Mouse (Mus musculus) gastrocnemius, postnatal 10 days (tissue): ENCODE data around the gene Zfp638. TPM values are rescaled to one million over a fixed set of nuclear protein-coding genes. Genes with fewer than 3 reads are reported as not detected.
"Not testable (repeated sequence)": the region's sequence is repeated elsewhere in the genome, so short reads cannot be mapped to it uniquely, and the experiment has no call there.

Experiments
- DNase-seq: peaks from one replicate; pipeline ENCODE4 v3.0.0; 2021; ENCODE audit warnings: mixed read lengths
- long read RNA-seq, 2 experiments: library from polyadenylated mRNA; stranded (forward); transcript quantifications; one replicate each; pipeline ENCODE4 v2.0.0; 2021
- total RNA-seq, 2 experiments: library from RNA; stranded (reverse); gene quantifications; 2 replicates each; pipeline ENCODE4 v1.2.3; 2021

The Zfp638 gene
- 10 to 100 TPM; 40.3 to 62.3 TPM for total RNA-seq
- long read RNA-seq, experiment 1, full-length matches to known transcripts: 1 of 22 reads
- long read RNA-seq, experiment 1, partial matches to known transcripts: 8 of 22 reads
- long read RNA-seq, experiment 1, other reads (novel, unspliced or antisense): 13 of 22 reads
- long read RNA-seq, experiment 2, partial matches to known transcripts: 2 of 13 reads
- long read RNA-seq, experiment 2, other reads (novel, unspliced or antisense): 10 of 13 reads

DNA sequence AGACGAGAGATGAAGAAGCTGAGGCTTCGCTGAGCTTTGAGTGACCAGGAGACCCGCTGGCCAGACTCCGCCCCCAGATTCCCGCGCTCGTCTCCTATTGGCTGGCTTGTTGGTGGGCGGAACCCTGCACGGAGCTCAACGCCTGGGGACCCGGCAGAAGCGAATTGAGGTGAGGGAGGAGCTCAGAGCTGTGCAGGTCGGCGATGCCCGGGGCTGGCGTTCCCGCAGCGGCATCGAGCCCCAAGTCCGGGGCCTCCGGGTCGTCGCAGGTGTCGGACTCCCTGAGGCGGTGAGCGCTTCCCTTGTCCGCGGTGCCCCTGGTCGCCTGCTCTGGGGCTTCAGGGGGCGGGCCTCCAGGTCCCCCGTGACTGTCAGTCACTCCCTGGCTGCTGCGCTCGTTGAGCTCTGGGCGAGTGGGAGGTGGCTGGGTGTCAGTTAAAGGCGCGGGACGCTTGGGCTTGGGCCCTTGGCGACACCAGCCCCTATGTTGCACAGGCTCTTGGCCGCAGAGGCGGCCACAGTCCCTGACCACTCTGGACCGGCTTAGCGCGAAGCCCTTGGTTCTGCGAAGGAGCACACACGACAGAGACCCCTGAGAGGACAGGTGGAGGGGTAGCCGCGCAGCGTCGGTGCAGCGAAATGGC, at the start of gene Zfp638:
Gene Zfp638 (plus strand): TSS at position 156 of the 644 bp plus-strand sequence.
- DNase-seq: peak; percentile 90

DNA sequence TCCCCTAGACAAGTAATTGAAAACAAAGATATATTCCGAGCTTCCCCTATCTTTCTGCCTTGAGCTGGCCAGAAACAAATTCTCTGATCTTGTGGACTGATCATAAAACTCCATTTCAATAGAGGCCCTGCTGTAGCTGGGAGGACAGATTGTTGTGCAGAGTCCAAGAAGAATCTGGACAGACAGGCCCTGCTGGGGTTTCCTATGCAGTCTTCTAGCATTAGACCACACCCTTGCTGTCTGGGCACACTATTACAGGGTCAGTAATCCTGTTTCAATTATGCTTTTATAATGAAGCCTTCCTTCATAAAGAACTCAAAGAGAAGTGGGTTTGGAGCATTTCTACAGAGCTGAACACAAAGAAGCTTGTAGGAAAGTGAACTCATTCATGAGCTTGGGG, 47.9 kb upstream of the Zfp638 start:
- DNase-seq: no peak

DNA sequence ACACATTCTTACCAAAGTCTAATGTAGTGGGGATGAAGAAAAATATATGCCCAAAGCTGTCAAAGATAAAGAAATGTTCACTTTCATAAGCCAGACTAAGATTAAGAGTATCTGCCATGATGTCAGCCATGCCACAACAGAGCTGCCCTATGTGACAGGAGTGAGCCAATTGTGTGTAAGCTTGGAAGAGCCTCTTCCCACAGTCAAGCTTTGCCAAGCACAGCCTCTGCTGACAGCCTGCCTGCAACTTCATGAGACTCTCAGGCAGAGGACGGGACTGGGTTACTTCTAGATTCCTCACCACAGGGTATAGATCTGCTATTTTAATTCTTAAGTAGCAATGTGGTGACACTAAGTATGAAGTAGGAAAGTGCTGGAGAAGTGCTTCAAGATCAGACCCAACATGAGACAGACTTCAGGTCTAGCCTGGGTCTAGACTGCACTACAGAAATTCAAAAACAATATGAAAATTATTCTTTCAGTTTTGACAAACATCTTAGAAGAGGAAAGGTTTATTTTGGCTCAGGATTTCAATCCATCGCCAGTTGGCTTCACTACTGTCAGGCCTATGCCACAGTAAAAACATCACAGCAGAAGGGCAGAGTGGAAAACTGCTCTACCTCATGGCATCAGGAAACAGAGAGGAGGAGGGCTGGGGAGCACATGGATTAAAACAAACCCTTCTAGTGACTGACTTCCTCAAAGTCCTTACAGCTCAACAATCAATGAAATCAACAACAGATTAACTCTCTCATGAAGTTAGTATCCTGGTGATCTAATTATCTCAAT, 46.0 kb upstream of the Zfp638 start:
- no peak for DNase-seq

DNA sequence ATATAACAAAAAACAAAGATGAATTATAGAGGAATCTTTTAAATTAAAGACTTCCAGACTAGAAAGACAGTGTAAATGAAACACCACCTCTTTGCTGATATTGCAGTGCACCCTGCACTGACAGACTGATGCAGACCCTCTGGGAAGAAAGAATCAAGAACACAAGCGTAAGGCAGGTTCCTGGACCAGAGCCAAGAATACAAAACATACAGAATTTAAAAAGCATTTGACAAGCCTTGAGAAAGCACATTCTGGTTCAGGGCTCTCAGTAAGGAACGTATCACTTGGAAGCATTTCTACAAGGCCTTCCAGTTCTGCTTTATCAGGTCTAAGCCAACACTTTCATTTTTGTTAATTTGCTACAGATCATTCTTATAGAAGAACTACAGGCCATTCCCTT, 45.1 kb upstream of the Zfp638 start:
- DNase-seq: no peak

DNA sequence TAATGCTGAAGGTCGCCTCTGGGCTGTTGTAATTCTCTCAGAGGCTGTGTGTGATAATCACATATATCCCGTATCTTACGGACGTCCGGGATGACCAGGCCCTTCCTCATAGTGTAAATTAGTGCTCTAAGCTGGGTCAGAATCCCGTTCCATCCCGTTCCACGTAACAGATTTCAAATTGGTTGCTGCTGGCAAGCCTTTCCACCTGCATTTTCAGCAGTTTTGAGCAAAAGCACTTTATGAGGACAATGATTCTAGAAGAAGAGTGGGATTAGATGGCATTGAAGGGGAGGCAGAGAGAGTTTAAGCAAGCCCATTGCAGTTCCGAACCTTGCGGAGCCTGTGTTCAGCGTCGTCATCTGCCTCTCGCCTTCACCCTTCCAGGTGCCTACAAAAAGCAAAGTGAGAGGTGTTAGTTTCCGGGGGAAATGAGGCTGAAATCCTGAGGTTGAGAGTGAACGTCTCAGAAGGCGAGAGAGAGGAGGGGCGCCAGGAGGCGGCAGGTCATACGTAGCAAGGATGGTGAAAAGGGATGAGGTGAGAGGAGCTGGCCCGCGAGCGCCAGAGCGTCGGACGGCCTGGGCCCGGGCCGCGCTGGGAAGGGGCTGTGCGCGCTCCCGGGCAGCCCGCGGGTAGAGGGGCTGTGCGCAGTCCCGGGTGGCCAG, 35.8 kb upstream of the Zfp638 start:
- no peak for DNase-seq

DNA sequence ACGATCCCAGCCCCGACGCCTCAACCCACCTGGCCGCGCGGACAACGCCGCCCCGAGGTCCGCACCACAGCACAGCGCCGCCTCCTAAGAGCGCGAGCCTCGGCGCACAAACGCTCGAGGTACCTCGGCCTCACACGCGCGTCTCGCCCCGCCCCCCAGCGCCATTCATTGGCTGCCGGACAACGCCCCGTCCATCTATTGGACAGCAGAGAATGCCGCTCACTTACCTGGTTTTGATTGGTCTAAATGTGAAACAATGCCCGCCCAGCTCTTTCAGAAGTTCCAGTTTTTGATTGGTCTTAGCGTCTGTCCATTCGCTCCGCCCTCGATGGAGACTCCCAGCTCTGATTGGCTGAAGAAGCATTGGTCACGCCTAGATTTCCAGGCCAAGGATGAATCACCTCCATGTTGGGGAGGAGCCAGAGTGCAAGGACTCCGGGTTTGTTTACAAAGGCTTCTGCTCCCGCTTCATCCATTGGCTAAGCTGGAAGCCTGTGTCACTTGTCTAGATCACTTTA, 35.2 kb upstream of the Zfp638 start, which contains the start of gene Paip2b:
Gene Paip2b (minus strand): TSS at position 136 of the 518 bp plus-strand sequence.
- DNase-seq: peak; percentile 98

DNA sequence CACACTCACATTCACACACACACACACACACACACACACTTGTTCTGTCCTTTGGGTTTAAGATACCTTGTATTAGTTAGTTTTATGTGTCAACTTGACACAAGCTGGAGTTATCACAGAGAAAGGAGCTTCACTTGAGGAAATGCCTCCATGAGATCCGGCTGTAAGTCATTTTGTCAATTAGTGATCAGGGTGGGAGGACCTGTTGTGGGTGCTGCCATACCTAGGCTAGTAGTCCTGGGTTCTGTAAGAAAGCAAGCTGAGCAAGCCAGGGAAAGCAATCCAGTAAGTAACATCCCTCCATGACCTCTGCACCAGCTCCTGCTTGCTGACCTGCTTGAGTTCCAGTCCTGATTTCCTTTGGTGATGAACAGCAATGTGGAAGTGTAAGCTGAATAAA, 34.5 kb upstream of the Zfp638 start:
- not testable (repeated sequence) for DNase-seq

DNA sequence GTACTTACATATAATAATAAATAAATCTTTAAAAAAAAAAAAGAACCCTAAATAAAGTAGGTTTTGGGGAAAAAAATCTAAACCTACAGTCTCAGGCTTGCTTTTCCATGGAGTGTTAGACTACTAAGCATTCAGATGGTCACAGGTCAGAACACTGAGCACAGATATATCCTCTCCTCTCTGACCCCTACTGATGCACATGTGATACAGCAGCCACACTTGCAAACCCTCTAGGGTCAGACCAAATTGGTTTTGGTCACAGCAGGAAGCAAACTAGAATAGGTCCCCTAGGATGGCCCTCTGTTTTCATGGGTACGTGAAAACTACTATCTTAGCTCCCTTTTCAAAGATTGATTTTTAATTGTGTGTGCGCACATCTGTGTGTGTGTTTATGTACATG, 30.1 kb upstream of the Zfp638 start:
- no peak for DNase-seq

DNA sequence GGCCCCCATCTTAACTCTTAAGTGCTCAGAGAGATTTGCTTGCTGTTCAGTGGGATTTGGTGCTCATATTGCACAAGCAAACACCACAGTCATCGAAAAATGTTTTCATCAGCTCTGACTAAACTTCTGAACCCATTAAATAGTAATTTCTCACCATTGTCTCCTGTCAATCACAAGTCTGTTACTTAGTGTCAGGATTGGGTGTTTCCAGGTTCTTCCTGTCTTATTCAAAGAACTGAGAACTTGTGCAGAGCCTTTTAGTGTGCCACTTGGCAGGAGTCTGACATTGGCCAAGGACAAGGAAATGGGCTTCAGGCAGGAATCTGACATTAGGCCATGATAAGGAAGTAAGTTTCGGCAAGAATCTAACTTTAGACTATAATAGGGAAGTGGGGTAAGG, 28.9 kb upstream of the Zfp638 start:
- DNase-seq: no peak

DNA sequence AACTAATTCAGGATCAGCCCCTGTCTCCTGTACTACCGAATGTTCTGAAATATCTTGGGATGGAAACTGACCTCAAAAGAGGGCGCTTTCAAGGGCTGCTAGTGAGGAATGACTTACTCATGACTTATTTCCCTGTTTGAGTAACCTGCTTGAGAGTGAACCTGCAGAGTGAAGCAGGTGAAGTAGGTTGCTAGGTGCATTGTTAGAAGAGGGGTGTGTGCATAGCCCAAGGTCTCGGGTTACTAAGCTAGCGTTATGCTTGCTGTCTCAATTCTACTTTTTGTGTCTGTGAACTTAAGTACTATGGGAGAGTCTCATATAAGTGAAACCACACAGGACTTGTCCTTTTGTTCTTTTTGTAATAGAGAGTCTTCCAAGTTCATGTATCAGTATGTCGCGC, 26.8 kb upstream of the Zfp638 start:
- DNase-seq: no peak

DNA sequence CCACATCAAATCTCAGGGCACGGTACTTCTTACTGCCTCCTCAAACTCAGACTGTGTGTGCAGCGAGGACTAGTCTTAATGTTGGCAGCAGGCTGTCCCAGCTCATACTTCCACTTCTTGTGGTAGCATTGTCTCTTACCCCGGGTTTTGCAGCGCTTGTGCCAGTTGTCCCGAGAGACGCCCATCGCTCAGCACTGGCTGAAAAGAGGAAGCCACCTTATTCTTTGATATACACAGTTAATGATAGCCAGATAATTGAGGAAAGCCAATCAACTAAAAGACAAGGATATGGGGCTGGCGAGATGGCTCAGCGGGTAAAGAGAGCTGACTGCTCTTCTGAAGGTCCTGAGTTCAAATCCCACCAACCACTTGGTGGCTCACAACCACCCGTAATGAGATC, 22.0 kb upstream of the Zfp638 start:
- no peak for DNase-seq

DNA sequence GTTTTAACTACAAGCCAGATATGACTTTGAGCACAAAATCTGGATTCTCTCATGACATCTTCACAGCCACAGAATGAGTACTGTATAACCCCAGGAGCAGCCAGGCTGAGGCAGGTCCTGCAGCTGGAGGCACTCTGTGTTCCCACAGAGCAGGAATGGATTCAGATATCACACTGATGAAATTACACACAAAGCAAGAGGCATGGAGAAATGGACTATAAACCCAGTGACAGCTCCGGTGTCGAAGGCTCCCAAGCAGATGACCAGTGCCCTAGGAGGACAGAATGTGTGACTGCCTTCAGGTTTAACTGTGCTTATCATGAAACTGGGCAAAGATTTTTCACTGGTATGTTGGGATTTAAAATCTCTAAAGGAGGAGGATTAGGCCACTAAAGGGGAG, 20.8 kb upstream of the Zfp638 start:
- DNase-seq: no peak

DNA sequence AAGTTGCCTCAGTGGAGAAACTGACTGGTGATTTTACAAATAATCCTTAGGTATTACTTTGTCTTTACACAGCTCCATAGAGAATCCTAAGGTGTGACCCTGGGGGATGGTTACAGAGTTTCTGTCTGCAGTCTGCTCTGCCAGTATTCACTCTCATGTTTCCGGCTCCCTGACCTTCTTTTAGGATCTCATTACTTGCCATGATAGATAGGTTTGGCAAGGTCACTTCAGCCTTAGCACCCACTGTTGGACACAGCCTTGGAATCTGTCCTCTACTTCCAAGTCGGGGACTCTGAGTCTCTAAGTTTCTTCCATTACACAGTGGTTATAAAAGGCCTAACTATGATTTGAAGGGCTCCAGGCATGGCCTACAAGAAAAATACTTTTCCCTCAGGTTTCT, 17.5 kb upstream of the Zfp638 start:
- DNase-seq: no peak

DNA sequence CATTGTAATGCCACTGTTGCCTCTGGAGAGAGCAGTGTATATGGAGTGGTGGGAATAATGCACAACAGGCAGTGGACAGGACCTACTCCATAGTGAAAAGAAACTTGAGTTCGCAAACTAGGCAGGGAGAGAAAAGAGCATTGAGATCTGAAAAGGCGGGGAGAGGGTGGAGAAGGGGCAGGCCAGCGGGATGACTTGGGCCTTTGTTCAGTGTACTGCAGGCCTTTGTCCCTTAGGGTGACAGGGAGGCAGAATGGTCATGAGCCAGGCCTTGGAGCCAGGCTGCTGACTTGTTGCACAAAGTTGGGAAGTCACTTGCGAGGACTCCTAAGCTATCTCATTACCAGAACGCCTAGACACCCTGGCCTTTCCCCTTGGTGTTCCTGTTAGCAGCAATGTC, 9.4 kb upstream of the Zfp638 start:
- no peak for DNase-seq

DNA sequence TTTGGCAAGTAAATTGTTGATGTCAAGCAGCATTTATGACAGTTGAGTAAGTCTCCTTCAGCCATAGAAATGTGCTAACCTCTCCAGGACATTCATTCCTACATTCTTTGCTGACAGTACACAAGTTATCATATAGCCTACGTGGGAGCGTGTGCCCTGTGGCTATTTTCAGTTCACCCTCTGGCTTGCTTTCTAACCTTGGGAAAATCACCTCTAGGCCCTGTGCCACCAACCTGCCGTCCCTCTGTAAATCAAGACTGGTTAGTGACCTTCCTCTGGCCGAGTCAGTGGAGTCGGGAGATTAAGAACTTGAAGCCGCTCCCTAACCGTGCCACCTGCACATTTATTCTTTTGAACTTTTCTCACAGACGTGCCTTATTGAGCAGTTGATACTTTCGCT, 6.9 kb upstream of the Zfp638 start:
- peak; percentile 32 for DNase-seq

DNA sequence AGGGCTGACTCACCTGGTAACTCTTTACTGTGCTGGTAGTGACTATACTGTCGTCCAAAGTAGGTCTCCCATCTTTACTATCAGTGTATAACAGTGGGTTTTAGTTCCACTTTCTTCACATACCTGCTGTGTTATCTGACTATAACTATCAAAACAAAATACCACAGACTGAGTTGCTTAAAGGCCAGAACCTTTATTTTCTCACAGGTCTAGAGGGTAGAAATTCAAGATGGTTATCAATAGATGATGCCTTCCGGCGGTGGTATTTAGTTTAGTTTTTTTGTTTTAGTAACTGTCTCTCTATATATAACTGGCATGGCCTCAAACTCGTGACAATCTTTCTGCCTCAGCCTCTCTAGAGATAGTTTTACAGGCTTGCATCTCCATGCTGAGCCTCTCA, 3.4 kb upstream of the Zfp638 start:
- no peak for DNase-seq

DNA sequence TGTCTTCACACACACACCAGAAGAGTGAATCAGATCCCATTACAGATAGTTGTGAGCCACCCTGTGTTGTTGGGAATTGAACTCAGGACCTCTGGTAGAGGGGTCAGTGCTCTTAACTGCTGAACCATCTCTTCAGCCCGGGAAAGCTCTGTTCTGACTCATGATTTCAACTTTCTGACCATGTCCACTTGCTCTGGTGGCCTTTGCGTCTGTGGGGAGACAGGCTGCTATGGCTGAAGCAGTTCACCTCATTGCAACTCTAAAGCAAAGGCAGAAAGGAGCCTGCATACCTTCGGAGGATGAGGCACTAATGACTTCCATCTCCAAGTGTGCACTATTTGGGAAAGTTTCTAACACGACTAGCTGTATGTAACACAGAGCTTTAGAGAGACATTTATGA, 486 bp upstream of the Zfp638 start:
- no peak for DNase-seq

DNA sequence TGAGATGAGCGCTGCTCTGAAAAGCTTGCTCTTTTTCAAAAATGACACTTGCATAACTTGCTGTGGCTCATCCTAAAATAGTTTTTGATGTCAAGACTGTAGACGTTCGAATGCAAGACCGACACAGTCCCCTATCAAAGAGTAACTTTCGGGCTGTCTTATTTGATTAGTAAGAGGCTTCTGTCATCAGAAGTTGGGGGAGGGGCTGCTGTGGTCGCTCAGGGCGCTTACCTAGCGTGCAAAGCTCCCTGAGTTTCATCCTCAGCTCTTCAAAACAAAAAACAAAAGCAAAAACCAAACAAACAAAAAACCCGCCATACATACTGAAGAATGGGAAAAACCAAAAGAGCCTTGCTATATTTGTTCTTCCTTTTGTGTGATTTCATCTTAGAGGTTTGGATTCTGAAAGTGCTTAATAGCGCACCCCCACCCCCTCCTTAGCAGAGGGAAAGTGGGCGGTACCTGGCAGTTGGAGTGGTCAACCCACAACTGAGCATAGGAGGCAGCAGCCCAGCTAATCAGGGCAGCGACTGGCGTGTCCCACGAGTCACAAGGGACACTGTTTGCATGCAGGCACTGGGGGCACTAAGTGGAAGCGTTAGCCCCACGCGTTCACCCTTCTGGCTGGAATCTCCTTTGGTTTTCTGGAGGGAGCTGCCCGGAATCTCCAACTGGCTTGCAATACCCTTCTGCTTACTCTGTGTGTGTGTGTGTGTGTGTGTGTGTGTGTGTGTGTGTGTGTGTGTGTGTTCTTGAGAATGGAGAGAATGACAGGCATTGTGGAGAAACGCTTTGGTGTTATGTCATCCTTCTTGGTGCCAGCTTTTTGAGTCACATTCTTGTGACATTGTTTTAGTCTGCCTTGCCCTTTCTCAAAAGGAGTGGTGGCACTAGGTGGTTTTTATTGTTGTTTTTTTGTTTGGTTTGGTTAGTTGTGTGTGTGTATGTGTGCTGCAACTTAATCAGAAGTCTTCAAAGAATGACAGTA, 983 bp downstream of the Zfp638 start:
- DNase-seq: peak; percentile 45

DNA sequence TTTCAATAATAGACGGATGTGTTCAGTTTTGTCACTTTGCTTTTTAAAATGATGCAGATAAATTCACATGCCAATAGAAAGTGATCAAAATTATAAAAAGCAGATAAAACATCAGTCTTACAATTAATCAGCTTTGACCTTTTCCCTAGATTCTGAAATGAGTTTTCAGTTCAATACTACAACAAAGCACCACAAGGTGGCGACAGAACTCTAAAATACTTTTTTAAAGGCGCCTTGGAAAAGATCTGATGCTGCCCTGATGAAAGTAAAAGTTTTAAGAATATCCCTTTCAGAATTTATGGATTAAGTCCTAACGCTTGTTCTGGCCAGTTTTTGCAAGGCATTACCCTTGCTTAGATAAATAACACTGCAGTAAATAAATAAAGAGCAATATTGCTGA, 12.9 kb downstream of the Zfp638 start:
- DNase-seq: peak; percentile 48

DNA sequence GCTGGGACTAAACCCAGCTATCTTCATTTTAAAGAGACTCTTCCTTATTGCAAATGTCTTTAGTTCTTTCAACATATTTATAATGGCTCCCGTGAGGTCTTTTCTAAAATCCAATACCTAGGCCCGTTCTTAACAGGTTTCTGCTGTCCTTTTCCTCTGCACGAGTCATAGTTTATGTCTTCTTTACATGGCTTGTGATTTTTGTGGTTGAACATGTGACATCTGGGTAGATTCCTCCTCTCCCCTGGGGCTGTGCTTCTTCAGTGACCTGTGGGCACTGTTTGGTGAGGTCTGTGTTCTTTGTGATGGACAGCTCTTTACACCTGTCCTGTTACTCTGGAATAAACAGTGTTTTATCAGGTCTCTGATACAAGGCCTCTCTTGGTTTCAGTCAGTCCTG, 19.9 kb downstream of the Zfp638 start:
- no peak for DNase-seq

DNA sequence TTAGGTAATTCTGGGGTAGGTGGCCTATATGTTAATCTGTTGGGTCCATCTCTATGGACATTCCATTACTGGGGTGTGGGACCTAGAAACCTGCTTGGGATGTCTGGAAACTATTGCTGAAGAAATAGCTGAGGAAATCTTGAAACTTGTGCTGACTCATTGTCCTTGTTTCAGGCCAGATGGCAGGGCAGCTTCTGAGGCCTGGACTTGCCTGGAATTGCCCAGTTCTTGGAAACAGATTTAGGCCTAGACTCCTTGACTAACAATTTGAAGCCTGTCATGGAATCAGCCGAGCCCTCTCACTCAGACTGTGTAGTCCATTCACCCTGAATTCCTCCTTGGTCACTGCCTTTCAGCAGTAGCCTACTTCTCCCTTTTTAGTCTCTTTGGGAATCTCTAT, 21.9 kb downstream of the Zfp638 start:
- DNase-seq: no peak
